Mouse (Mus musculus) neural tube, embryonic 14.5 days (tissue): ENCODE results near the gene Polr2h. TPM values are rescaled to one million over a fixed set of nuclear protein-coding genes. Genes with fewer than 3 reads are reported as not detected.
A peak's percentile ranks its signal among the peaks of the same experiment; 100 is the strongest.

Experiments
- ATAC-seq: fragments of 200-750 bp; cut with Nextera tagmentation; 2 replicates; pipeline ENCODE4 v1.8.0; 2017; ENCODE audit warnings: low read depth, mild to moderate bottlenecking, moderate TSS enrichment, moderate library complexity
- H3K27ac ChIP-seq: fragments of 300-500 bp; sonication (generic); 2 replicates; pipeline ENCODE4 v1.5.1; 2014; ENCODE audit warnings: low read depth, mild to moderate bottlenecking, control low read depth, low read length, moderate library complexity, mixed read lengths
- H3K27me3 ChIP-seq: fragments of 300-500 bp; sonication (generic); 2 replicates; pipeline ENCODE4 v1.6.1; 2014; ENCODE audit warnings: low read length; ENCODE audit not compliant: control insufficient read depth, insufficient read depth
- H3K36me3 ChIP-seq: fragments of 300-500 bp; sonication (generic); 2 replicates; pipeline ENCODE4 v1.6.1; 2014; ENCODE audit warnings: low read length, mixed read lengths; ENCODE audit not compliant: control insufficient read depth, insufficient read depth
- H3K4me1 ChIP-seq: fragments of 300-500 bp; sonication (generic); 2 replicates; pipeline ENCODE4 v1.6.1; 2014; ENCODE audit warnings: low read length; ENCODE audit not compliant: control insufficient read depth, insufficient read depth
- H3K4me2 ChIP-seq: fragments of 300-500 bp; sonication (generic); 2 replicates; pipeline ENCODE4 v1.6.1; 2014; ENCODE audit warnings: mild to moderate bottlenecking, low read depth, low read length, control low read depth
- H3K4me3 ChIP-seq: fragments of 300-500 bp; sonication (generic); 2 replicates; pipeline ENCODE4 v1.5.1; 2014; ENCODE audit warnings: low read depth, low read length, control low read depth, mixed read lengths
- H3K9ac ChIP-seq: fragments of 300-500 bp; sonication (generic); replicated peaks from 2 replicates; pipeline ENCODE4 v1.6.1; 2014; ENCODE audit warnings: low read depth, mild to moderate bottlenecking, control low read depth, low read length, mixed read lengths
- H3K9me3 ChIP-seq: fragments of 300-500 bp; sonication (generic); 2 replicates; pipeline ENCODE4 v1.6.1; 2016; ENCODE audit warnings: low read length; ENCODE audit not compliant: control insufficient read depth
- WGBS: fragments of 180-500 bp; shearing (Covaris S2); extraction: QIAGEN DNeasy Blood & Tissue Kit; methylation state at CpG from one replicate; pipeline ENCODE4 v1.1.7; 2014; 5-methylcytosine and 5-hydroxymethylcytosine counted together
- polyA plus RNA-seq: library from polyadenylated mRNA; unstranded; fragments of >200 nt; fragmentation: Nextera tagmentation; extraction: Ambion mirVana; gene quantifications from 2 replicates; pipeline ENCODE4 v1.2.1, GENCODE M21; 2014

Polr2h gene
- polyA plus RNA-seq, 1 experiment from 2014 or later = 100 TPM

- Histone ChIP-seq H3K4me2 (peak overlapping the region; percentile 96), H3K9me3 (no peaks in the 10 kb centered on the region), H3K9ac (peak overlapping the region; percentile 74; the same call in 1 of the 2 replicates), H3K27ac (no peak overlapping the region), H3K27me3 (no peaks in the 10 kb centered on the region), H3K36me3 (peaks cover 15% of the 10 kb centered on the region), H3K4me1 (peaks cover 35% of the 10 kb centered on the region), H3K4me3 (peak overlapping the region; percentile 65)
- 25% methylated on average over 11 of the region's 11 CpGs for WGBS
- no peak for ATAC-seq
These were observed 3.0 kb upstream of the Polr2h start for GRCm38 (mm10) chr16:20714307-20715080.

DNA sequence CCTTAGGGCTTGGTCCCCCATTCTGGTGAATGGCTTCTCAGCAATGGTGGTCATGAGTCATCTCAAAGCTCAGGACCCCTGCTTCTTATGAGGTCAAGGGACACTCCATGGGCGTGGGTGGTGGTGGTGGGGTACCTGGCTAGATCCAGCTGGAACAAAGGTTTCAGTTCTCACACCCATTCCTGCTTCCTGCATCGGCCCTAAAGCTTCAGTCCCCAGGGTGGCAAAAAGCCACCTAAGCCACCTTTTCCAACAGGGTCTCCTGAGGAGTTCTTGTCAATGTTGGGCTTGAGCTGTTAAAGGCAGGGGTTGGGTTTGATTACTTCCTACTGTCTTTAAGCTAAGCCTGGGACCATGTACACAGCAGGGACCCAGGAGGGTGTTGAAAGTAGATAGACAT lies 2.3 kb upstream of the Polr2h start:
- 51% methylated on average over 2 of the region's 2 CpGs for WGBS
- peaks cover 35% of the 10 kb centered on the region for H3K4me1 ChIP-seq
- no peaks in the 10 kb centered on the region for H3K27me3 ChIP-seq
- H3K4me3 ChIP-seq = peak overlapping the region; percentile 65
- H3K36me3 ChIP-seq = peaks cover 15% of the 10 kb centered on the region
- no peak for ATAC-seq
- H3K27ac ChIP-seq = no peak overlapping the region
- no peaks in the 10 kb centered on the region for H3K9me3 ChIP-seq
- H3K4me2 ChIP-seq = peak overlapping the region; percentile 96
- H3K9ac ChIP-seq = peak overlapping the region; percentile 74

DNA sequence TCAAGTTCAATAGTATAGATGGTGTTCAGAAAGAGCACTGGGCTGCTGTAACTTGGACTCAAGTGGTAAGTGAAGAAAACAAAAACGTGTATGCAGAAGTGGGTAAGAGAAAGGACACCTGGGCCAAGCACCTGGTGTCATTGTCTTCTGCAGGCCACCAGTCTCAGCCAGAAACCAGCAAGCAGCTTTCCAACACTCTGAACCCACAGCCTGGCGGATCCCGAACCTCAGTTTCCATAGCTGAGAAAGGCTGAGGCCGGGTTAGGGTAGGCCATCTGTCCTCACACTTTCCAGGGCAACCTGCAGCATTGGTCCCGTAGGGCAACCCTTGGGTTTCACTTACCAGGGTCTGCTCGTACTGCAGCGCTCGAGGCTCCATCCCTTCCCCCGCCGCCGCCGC lies 1.9 kb upstream of the Polr2h start:
- Histone ChIP-seq H3K27ac (peak overlapping the region; percentile 91), H3K9ac (peak overlapping the region; percentile 74), H3K4me1 (peaks cover 35% of the 10 kb centered on the region), H3K27me3 (no peaks in the 10 kb centered on the region), H3K36me3 (peaks cover 14% of the 10 kb centered on the region), H3K4me3 (peak overlapping the region; percentile 65), H3K9me3 (no peaks in the 10 kb centered on the region), H3K4me2 (peak overlapping the region; percentile 96)
- no peak for ATAC-seq
- WGBS = 2% methylated on average over 12 of the region's 12 CpGs

GRCm38 (mm10) chr16:20715976-20716840 lies 1.3 kb upstream of the Polr2h start:
- under 1% methylated on average over 61 of the region's 68 CpGs for WGBS
- peak overlapping the region; percentile 74 for H3K9ac ChIP-seq
- H3K27ac ChIP-seq = peak overlapping the region; percentile 91
- H3K36me3 ChIP-seq = peaks cover 14% of the 10 kb centered on the region; the same call in 1 of the 2 replicates
- peak; percentile 85 for ATAC-seq
- peak overlapping the region; percentile 96 for H3K4me2 ChIP-seq
- no peaks in the 10 kb centered on the region for H3K9me3 ChIP-seq
- peak overlapping the region; percentile 65 for H3K4me3 ChIP-seq
- H3K4me1 ChIP-seq = peaks cover 35% of the 10 kb centered on the region
- no peaks in the 10 kb centered on the region for H3K27me3 ChIP-seq

DNA sequence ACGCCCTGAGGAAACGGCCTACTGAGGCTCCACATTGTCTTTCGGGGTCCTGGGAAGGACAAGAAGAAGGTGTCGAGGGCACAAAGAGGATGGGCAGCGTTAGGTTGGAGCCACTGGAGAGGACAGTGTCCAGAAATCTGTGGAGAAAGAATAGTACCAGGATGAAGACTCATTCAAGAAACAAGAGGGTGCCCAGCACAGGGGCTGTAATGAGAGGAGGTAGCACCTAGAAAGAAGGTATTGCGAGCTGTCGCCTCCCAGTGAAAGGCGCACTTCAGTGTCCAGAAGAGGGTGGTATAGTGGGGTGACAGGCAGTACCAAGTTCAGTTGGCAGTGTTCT lies 654 bp upstream of the Polr2h start:
- peak overlapping the region; percentile 65 for H3K4me3 ChIP-seq
- peak overlapping the region; percentile 91 for H3K27ac ChIP-seq
- peaks cover 35% of the 10 kb centered on the region for H3K4me1 ChIP-seq
- peak overlapping the region; percentile 74 for H3K9ac ChIP-seq
- ATAC-seq = no peak
- peaks cover 10% of the 10 kb centered on the region; the same call in 1 of the 2 replicates for H3K36me3 ChIP-seq
- no peaks in the 10 kb centered on the region for H3K9me3 ChIP-seq
- under 1% methylated on average over 8 of the region's 8 CpGs for WGBS
- H3K4me2 ChIP-seq = peak overlapping the region; percentile 96
- H3K27me3 ChIP-seq = no peaks in the 10 kb centered on the region

- H3K4me3 ChIP-seq = peak overlapping the region; percentile 65
- H3K9me3 ChIP-seq = no peaks in the 10 kb centered on the region
- peak overlapping the region; percentile 74 for H3K9ac ChIP-seq
- peak overlapping the region; percentile 96 for H3K4me2 ChIP-seq
- ATAC-seq = no peak; the same call in 1 of the 2 replicates
- no peaks in the 10 kb centered on the region for H3K27me3 ChIP-seq
- peaks cover 7% of the 10 kb centered on the region; the same call in 1 of the 2 replicates for H3K36me3 ChIP-seq
- WGBS = 4% methylated on average over 18 of the region's 18 CpGs
- peaks cover 35% of the 10 kb centered on the region for H3K4me1 ChIP-seq
- H3K27ac ChIP-seq = peak overlapping the region; percentile 91; the same call in 1 of the 2 replicates
These were observed 659 bp downstream of the Polr2h start for GRCm38 (mm10) chr16:20717978-20718670.

DNA sequence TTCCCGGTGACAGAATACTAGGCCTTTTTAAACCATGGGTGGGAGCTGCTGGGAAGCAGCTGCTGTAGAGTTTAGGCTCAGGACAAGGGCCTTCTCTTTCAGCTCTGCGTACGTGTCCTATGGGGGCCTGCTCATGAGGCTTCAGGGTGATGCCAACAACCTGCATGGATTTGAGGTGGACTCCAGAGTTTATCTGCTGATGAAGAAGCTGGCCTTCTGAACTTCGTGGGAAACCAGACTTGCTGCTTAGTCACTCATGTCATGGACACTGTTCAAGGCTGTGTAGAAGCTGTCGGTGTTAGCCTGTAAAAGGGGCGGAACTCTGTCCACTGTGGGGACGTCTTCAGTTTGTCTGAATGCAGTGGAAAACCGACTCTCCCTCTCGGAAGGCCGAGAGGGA lies 4.3 kb downstream of the Polr2h start:
- no peak for ATAC-seq
- Histone ChIP-seq H3K4me3 (no peak overlapping the region), H3K27me3 (no peaks in the 10 kb centered on the region), H3K9me3 (no peaks in the 10 kb centered on the region), H3K36me3 (peaks cover 7% of the 10 kb centered on the region; the same call in 1 of the 2 replicates), H3K4me2 (no peak overlapping the region), H3K27ac (no peak overlapping the region), H3K9ac (no peak overlapping the region), H3K4me1 (peaks cover 12% of the 10 kb centered on the region)
- WGBS = 89% methylated on average over 10 of the region's 10 CpGs

DNA sequence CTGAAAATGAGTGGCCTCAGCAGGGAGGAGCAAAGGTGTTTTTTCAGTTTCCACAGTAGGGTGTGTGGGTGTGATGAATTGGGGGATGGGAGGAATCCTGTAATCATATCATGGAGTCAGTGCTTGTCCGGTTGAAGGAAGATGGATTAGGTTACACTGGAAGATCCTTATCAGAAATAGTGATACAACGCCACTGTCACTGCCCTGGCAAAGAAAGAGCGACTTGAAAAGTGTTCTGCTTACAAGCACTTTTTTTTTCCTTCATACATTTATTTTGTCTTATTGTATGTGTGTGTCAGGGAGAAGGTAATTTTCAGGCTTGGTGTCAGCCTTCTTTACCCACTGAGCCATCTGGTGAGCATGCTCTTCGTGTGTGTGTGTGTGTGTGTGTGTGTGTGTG lies 5.3 kb downstream of the Polr2h start:
- no peaks in the 10 kb centered on the region for H3K9me3 ChIP-seq
- H3K4me3 ChIP-seq = no peak overlapping the region
- WGBS = 82% methylated on average over 4 of the region's 4 CpGs
- no peak overlapping the region for H3K27ac ChIP-seq
- no peak overlapping the region for H3K4me2 ChIP-seq
- peaks cover 7% of the 10 kb centered on the region; the same call in 1 of the 2 replicates for H3K36me3 ChIP-seq
- no peak for ATAC-seq
- peaks cover 8% of the 10 kb centered on the region for H3K4me1 ChIP-seq
- no peak overlapping the region for H3K9ac ChIP-seq
- no peaks in the 10 kb centered on the region for H3K27me3 ChIP-seq
